Mouse (Mus musculus): ENCODE measurements around the gene Adig. TPM values are rescaled to one million over a fixed set of nuclear protein-coding genes. Genes with fewer than 3 reads are reported as not detected.

Gene Adig
- 1 to 10 TPM in 3 of 4 experiments, under 1 TPM in 1; 0.70 to 7.2 (median 6.0) TPM for total RNA-seq (2022)

DNA sequence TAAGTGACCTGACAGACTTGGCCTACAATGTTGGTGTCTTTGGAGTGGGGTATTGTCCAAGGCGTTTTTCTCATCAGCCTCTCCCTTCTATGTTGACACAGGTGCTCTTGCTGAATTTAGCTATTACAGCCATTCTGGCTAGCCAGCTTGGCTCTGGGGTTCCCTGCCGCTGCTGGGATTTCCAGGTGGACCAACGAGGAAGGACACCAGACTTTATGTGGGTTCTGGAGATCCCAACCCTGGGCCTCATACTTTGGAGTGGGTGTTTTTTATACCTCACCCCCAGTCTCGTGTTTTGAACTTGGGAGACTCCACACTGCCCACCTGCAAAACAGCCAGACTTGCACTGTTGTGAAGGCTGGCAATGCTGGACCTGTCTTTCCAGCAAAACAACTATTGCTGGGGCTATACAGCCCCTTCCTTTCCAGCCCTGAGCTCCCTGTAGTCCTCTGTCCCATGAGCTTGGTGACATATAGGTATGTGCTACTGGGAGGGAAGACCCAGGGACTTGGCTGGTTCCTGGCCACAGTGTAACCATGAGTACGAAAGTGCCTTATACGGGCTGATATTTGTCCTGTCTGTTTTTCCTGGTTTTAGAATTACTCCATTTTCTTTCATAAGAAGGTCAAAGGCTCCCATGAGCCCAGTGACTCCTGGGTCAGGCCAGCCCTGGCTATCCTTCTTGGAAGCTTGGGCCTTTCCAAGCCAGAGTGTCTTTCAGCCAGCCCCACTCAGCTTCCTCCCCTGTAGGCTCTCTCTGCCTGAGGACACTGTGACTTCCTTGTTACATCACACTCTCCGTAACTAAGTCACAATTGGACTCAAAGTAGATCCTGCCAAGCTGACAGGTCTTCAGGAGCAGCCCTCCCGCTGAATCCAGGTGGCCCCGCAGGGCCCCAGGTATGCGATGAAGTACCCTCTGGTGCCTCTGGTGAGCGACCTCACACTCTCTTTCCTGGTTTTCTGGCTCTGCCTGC, at the start of gene Adig:
TSS of gene Adig (plus strand) at position 777 of the 977 bp plus-strand sequence.
- no peak for DNase-seq (ENCODE audit: low spot score in 2 of 2)

DNA sequence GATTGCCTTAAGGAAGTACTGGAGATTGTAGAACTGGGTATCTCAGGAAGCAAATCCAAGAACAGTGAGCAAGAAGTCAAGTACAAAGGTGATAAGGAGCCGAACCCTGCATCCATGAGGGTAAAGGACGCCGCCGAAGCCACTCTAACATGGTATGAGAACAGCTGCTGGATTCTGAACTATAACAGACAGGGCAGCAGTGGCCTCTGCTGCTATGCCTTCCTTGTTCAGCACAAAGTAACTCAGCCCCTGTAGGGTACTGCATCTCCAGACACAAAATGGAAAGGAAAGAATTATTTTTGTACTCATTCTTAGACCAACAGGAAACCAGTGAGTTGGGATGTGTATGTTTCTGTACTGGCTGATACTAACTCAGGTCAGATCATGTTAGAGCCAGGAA, 46.0 kb upstream of the Adig start:
- no peak for DNase-seq (ENCODE audit: low spot score in 2 of 2)

DNA sequence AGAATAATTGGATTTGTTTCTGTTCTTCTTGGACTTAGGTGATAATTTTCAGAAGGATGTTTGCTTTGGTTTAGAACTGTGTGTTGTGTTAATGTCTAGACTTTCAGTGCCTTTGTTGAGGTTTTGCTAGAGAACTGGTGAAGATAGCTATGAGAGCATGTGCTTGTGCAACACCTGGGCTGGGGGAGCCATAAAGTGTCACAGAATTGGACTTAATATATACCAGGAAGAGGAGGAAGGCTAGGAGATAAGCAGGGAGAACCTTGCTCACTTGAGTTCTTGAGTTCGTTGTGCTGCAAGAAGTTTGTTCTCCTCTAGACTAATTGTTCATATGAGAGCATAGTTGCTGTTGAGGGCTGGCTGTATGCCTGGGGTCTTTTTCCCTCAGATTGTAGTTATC, 44.8 kb upstream of the Adig start:
- DNase-seq (ENCODE audit: low spot score in 2 of 2), result no peak

DNA sequence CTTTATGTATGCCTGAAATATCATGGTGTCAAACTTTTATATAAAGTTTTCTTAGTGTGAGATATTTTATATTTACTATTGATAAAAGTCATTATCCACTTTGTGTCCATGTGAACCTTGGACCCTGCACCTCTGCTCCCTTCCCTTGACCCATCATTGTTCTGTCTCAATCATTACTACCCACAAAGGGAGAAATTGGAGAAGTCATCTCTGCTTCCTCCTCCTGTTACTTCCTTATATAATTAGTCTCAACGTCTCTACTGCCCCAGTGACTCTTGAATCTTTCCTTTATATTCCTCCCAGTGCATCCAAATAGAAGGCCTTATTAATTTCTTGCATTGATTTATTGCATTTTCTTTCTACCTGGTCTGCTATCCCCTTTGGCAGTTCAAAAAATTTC, 40.0 kb upstream of the Adig start:
- DNase-seq (ENCODE audit: low spot score in 2 of 2), result no peak

DNA sequence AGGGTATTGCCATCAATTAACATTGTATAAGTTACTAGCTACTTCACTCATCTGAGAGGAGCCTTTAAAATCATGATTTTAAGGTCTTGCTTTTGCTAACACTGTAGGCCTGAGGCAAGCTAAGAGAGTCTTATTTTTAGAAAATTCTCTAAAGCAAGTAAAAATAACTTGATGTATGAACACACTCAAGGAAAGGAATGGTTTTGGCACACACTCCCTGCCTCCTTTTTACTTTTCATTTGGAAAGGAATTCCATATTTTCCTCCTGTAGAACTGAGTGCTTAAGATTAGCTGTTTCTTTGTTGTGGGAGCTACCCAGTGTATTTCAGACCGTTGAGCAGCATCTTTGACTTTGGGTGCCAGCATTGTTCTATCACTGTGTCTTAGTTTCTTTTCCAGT, 28.3 kb upstream of the Adig start:
- DNase-seq (ENCODE audit: low spot score in 2 of 2), result no peak

DNA sequence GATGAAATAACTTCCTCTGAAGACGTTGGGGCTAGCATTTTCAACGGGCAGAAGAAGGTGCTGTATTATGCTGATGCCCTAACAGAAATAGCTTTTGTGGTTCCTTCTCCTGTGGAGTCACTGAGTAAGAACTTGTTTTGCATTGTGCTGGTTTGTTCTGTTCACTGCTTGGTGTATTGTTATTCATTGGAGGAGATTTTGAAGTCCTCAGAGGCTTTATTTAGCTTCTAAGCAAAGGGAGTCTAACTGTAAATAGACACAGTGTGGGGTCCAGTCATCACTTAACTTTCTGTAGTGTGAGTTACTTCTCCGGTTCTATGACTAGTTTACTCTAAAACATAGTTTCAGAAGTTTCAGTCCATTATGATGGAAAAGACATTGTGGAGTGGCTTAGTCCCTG, 24.8 kb upstream of the Adig start:
- DNase-seq (ENCODE audit: low spot score in 2 of 2), result no peak

DNA sequence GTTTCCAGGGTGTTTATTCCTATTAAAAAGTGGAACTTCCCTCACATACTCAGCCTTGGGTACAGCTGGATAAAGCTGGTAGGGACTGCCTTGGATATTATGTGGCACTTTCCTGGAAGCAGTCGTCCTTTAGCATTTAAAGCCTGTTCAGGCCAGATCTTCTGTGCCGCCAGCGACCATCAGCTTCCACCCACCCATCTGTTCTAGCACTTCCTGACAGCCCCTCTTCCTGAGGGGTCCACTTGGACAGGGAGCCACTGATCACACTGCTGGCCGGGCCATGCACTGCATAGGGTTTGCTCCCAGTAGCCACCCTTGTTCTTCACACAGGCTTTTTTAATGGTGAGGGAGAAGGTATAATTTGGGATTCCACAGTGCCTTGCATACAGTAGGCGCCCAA, 4.0 kb upstream of the Adig start:
- DNase-seq (ENCODE audit: low spot score in 2 of 2), result no peak

DNA sequence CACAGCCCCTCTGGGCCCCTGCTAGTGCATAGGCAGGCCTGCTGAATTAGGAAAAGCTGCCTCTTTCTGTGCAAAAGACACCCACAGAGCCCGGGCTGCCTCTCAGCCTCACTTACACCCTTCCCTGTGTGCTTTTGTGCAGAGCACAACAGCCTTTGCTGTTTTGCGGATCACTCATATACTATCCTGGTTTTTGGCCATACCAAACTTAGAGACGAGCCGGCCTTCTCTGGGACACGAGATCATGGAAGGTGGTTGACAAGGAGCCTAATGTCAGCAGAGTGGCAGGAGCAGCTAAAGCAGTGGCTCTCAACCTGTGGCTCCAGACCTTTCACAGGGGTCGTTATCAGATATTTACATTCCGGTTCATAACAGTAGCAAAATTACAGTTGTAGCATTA, 814 bp downstream of the Adig start:
- no peak for DNase-seq (ENCODE audit: low spot score in 2 of 2)

DNA sequence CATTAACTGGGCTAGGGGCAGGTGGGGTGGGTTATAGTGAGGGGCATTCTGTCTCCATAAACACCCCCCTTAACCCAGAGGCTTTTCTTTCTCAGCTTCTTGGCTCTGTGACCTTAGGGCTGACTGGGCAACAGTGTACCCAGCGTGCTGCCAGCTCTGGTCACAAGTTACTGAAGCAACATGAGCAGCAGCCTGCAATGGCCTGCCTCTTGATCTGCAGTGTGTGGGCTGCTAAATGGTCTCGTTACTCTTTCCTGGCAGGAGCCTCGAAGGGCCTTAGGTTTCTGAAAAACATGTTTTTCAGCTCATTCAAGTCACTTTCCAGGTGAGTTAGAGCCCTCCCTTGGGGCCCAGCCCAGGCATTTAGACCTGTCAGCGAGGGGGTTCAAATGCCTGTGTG, 1.3 kb downstream of the Adig start:
- DNase-seq (ENCODE audit: low spot score in 2 of 2), result peak; percentile 30 to 58

DNA sequence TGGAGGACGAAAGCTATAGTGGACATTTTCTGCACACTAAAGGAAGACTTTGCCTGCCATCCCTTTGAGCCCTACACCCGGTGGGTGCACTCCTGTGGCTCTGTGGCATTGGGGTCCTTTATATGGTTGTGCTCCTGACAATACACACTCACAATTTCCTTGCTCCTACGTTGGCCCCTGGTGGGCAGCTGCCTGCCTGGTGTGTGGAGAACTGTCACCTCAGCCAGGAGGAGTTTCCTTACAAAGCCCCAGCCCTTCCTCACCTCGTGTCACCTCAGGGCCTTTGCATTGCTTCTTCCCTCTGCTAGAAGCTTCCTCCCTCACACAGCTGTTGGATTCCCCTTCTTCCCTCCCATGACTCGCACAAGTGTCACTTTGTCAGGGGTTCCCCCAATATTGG, 4.1 kb downstream of the Adig start:
- no peak for DNase-seq (ENCODE audit: low spot score in 2 of 2)

DNA sequence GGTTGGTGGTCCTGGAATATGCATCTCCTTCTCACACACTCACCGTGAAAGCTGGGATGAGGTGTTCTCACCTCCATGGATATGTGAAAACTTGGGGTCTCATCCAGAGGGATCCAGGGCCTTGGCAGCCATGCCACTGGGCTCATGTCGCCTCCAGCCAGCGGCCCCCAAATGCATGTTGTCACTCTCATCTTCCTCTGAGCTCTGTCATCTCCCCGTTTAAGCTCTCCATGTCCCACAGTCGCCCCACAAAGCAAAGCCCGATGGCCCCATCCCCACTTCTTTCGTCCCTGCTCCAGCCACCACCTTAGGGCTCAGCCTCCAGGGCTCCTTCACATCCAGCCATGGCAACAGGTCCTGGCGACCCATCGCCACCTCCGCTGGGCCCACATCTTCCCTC, 4.6 kb downstream of the Adig start:
- no peak for DNase-seq (ENCODE audit: low spot score in 2 of 2)

DNA sequence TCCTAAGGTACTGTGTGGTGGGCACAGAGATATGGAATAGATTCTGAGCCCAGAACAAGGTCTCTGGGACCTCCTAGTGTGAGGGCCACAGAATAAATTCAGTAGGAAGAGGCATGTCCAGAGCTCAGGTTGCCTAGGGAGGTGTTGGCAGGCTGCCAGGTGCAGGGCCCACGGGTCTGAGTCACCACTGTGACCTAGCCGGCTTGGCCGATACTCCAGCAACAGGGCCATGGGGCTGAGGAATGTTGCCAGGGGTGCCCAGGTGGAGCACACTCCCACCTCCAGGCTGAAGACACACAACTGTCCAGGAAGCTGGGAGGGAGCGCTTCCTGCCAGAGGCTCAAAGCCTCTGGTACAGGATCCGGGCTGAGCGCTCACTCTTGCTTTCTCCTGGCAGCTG, 8.3 kb downstream of the Adig start:
- no peak for DNase-seq (ENCODE audit: low spot score in 2 of 2)

DNA sequence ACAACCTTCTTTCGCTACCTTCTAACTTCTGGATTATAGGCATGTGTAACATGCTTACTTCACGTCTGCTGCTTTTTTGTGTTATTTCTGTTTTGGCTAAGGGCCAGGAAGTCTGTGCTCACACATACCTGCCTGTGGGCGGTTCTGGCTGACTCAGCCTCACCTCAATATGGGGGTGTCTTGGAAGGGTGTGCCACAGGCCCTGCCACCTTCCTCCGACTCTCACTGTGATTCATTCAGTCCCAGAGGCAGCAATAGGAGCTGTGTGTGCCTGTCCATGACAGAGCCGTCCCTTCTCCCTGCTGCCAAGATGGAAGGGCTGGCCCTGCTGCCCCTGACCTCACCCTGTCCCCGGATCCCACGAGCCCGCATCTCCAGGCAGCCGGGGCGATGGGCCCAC, 10.1 kb downstream of the Adig start, which contains the start of gene Arhgap40:
TSS of gene Arhgap40 (plus strand) at position 269 of the 400 bp plus-strand sequence.
- no peak for DNase-seq (ENCODE audit: low spot score in 2 of 2)

DNA sequence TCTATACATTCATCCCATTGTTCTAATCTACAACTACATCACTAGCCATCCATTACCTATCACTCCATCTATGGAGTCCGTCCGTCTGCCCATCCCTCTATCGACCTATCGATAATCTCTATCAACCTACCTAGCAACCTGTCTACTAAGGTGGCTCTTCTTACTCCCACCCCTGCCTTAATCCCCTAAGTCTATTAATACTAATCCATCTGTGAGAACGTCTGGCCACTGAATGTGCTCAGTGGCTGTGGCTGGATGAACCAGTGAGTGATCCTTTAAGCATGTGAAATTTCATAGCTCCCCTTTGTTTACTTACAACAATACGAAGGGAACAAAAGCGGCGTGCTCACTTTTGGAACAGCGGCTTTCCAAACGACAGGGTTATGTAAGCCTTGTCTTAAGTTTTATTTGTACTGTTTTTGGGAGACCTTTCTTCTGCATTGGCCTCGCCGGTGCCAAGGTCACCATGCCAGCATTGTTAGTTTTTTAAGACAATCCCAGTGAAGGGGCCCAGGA, 11.5 kb downstream of the Adig start:
- DNase-seq (ENCODE audit: low spot score in 2 of 2), result no peak

DNA sequence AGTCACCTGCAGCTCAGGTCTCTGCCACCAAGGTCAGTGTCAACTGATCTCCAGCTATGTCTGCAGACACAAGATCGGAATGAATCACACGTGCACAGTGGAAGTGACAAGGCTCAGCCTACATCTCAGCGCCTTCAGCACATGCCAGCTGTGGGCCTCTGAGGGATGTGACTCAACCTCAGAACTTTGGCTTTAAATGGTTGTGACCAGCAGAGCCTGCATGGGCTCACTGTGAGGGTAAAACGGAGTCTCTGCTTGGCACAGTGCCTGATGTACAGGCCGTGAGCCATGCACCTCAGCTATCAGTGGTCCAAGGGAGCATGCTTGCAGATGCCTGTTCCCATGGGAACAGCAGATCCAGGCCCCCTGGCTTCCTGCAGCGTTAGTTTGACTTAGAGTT, 16.2 kb downstream of the Adig start:
- DNase-seq (ENCODE audit: low spot score in 2 of 2), result no peak

DNA sequence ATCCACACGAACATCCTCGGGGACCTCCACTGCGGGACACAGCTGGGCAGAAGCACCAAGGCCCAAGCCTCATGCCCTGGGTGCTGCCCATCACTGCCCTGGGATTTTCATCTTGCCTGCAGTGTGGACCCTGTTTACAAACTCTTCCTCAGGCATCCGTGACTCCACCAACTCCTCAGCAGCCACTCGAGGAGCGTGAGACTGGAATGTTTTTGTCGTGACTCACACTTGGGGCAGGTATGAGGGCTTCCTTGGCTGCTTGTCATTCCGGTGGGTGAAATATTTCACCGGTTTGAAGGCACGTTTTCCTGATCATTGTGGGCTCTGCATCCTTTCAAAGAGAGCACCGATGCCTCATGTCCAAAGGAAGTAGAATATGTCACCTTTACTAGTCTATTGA, 16.7 kb downstream of the Adig start:
- no peak for DNase-seq (ENCODE audit: low spot score in 2 of 2)

DNA sequence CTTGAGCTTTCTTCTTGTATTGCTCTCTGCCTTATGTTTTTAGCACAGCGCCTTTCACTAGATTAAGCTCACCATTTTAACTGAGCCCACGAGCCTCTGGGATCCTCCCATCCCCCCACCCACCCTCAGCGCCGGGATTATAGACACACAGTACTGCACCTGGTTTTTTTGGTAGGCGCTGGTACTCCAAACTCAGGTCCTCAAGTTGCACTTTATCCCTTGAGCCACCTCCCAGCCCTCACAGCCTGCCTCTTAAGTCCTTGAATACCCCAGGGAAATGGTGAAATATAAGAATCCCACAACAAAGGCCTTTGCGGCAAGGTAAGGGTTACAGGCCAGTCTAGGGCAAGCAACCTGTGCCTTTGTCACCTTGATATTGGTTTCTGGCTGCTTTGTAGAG, 17.4 kb downstream of the Adig start:
- no peak for DNase-seq (ENCODE audit: low spot score in 2 of 2)

DNA sequence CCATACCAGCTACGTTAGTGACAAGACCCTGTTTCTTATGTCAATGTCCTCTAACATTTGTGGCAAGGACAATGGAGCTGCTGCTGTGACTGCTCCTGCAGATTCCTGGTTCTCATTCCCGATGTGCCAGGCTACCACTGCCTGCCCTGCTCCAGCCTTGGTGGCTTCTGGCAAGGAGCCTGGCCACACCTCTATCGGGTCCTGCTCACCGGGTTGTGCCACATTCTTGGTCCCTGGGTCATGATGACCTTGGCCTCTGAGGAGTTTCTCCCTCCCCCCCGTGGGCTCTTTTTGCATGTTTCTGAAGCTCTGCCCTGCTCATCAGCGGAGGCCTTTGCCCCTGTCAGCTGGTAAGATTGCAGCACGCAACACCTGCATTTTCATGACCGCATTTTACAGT, 20.6 kb downstream of the Adig start:
- no peak for DNase-seq (ENCODE audit: low spot score in 2 of 2)

DNA sequence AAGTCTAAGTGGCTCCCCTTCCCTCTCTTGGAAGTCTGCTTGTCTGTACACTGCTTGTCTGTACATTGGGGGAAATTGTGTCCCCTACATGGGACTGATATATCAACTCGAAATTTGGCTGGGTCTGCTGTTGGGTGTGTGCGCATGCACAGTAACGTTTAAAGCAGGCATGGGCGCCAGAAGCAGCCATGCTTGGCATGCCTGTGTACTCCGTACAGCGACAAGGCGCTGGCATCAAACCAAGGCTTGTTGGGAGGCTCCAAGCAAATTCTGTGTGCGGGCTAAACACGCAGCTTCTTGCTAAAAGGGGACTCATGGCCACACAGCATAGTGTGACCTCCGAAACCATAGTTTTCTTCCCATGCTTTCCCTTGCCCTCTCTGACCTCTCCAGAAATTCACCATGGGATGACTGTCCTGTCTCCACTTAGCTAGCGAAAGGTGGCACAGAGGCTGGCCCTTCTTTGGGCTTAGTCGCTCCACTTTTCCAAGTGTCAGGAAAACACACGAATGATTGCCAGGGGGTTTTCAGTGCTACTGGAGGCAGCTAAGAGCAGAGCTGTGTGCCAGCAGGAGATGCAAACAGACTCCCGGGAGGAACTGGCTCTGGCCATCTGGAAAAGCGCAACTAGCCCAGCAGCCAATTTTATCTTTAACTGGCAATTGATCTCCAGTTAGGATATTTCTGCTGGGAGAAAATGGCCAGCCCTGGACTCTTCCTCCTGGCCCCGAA, 21.9 kb downstream of the Adig start:
- DNase-seq (ENCODE audit: low spot score in 2 of 2), result no peak

DNA sequence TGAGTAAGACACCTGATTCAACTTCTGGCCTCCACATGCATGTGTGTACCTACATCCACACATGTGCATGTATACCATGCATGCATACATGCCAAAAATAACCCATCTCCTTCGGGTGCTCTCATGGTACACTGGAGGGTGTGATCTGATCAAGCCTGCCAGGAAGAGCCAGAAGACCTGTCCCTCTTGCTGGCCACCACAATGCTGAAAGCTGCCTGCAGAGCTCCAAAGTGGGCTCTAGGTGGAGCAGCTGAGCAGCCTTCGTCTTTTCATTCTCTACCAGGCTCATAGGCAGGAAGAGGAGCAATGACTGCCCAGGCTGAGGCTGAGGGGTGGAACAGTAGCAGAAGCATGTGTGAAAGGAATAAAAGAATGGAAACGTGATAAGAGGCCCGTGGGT, 31.7 kb downstream of the Adig start:
- DNase-seq (ENCODE audit: low spot score in 2 of 2), result no peak

DNA sequence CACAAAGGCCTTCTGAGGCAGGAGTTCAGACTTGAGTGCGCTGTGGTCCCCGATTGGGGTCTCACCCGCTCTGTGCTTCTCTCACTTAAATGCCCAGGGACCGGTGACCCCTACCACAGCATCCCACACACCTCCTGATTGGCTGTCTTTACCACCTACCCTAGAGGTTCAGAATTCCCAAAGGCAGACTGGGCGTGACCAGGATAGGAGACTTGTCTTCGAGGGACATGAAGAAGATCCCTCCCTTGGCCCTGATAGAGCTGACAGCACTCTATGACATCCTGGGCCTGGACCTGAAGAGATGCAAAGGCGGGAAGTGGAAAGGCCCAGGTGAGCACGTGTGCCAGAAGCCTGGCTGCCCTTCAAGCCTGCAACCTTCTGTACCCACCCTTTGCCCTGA, 32.1 kb downstream of the Adig start:
- no peak for DNase-seq (ENCODE audit: low spot score in 2 of 2)

All from gastrocnemius, adult 8-10 months (tissue).